Mouse (Mus musculus): ENCODE measurements at regions not wholly inside any gene's neighbourhood (a gene's known extent, or its start where the extent isn't known, plus 50 kb on each side); places are given as distances from the start of the nearest gene placed in this dataset.
A peak's percentile ranks its signal among the peaks of the same experiment; 100 is the strongest.

GRCm38 (mm10) chr2:51448121-51448520 lies 179.2 kb upstream of the Tas2r134 start:
- DNase-seq (ENCODE audit: low spot score), result no peak

- no peak for DNase-seq (ENCODE audit: low spot score)
These were observed 179.7 kb upstream of the Tas2r134 start for GRCm38 (mm10) chr2:51447616-51448015.

GRCm38 (mm10) chr2:51444386-51445080 lies 182.8 kb upstream of the Tas2r134 start:
- no peak for DNase-seq (ENCODE audit: low spot score)

GRCm38 (mm10) chr2:51443946-51444345 lies 183.4 kb upstream of the Tas2r134 start:
- no peak for DNase-seq (ENCODE audit: low spot score)

GRCm38 (mm10) chr2:51439047-51439446 lies 188.3 kb upstream of the Tas2r134 start:
- DNase-seq (ENCODE audit: low spot score), result no peak

GRCm38 (mm10) chr2:51436590-51436989 lies 190.7 kb upstream of the Tas2r134 start:
- no peak for DNase-seq (ENCODE audit: low spot score)

- no peak for DNase-seq (ENCODE audit: low spot score)
These were observed 195.7 kb upstream of the Tas2r134 start for GRCm38 (mm10) chr2:51431564-51431963.

GRCm38 (mm10) chr2:51429716-51430115 lies 197.6 kb upstream of the Tas2r134 start:
- DNase-seq (ENCODE audit: low spot score), result peak; percentile 34

- no peak for DNase-seq (ENCODE audit: low spot score)
These were observed 204.9 kb upstream of the Tas2r134 start for GRCm38 (mm10) chr2:51422442-51422841.

GRCm38 (mm10) chr2:51417908-51418690 lies 209.2 kb upstream of the Tas2r134 start:
- DNase-seq (ENCODE audit: low spot score), result no peak

- no peak for DNase-seq (ENCODE audit: low spot score)
These were observed 238.9 kb upstream of the Tas2r134 start for GRCm38 (mm10) chr2:51388390-51388789.

GRCm38 (mm10) chr2:51387136-51387535 lies 238.2 kb upstream of the Rnd3 start:
- DNase-seq (ENCODE audit: low spot score), result no peak

GRCm38 (mm10) chr2:51376597-51376996 lies 227.7 kb upstream of the Rnd3 start:
- no peak for DNase-seq (ENCODE audit: low spot score)

- no peak for DNase-seq (ENCODE audit: low spot score)
These were observed 225.7 kb upstream of the Rnd3 start for GRCm38 (mm10) chr2:51374636-51375035.

GRCm38 (mm10) chr2:51372771-51373170 lies 223.9 kb upstream of the Rnd3 start:
- no peak for DNase-seq (ENCODE audit: low spot score)

GRCm38 (mm10) chr2:51362825-51363616 lies 214.1 kb upstream of the Rnd3 start:
- DNase-seq (ENCODE audit: low spot score), result no peak

GRCm38 (mm10) chr2:51355281-51355680 lies 206.4 kb upstream of the Rnd3 start:
- DNase-seq (ENCODE audit: low spot score), result peak; percentile 24

- DNase-seq (ENCODE audit: low spot score), result no peak
These were observed 205.9 kb upstream of the Rnd3 start for GRCm38 (mm10) chr2:51354800-51355199.

- no peak for DNase-seq (ENCODE audit: low spot score)
These were observed 200.7 kb upstream of the Rnd3 start for GRCm38 (mm10) chr2:51349614-51350013.

- DNase-seq (ENCODE audit: low spot score), result no peak
These were observed 199.9 kb upstream of the Rnd3 start for GRCm38 (mm10) chr2:51348774-51349173.

GRCm38 (mm10) chr2:51347086-51347485 lies 198.2 kb upstream of the Rnd3 start:
- DNase-seq (ENCODE audit: low spot score), result no peak

- DNase-seq (ENCODE audit: low spot score), result no peak
These were observed 193.5 kb upstream of the Rnd3 start for GRCm38 (mm10) chr2:51342421-51342820.

All from heart, adult 8-10 months (tissue).